Mouse (Mus musculus): ENCODE data around the gene Tubb4b. TPM values are rescaled to one million over a fixed set of nuclear protein-coding genes. Genes with fewer than 3 reads are reported as not detected.
A peak's percentile ranks its signal among the peaks of the same experiment; 100 is the strongest.
"Not testable (repeated sequence)": the region's sequence is repeated elsewhere in the genome, so short reads cannot be mapped to it uniquely, and the experiment has no call there.

Tubb4b gene
- 100 to 1,000 TPM; 291 to 431 TPM for total RNA-seq (2021)
- long read RNA-seq, experiment 1, transcript Tubb4b-201 (4 exons, 1,598 nt): major isoform, 305 of 347 reads
- long read RNA-seq, experiment 1, partial matches to known transcripts: 7 of 347 reads
- long read RNA-seq, experiment 1, other reads (novel, unspliced or antisense): 35 of 347 reads
- long read RNA-seq, experiment 2, transcript Tubb4b-201 (4 exons, 1,598 nt): major isoform, 327 of 380 reads
- long read RNA-seq, experiment 2, partial matches to known transcripts: 8 of 380 reads
- long read RNA-seq, experiment 2, other reads (novel, unspliced or antisense): 45 of 380 reads

DNA sequence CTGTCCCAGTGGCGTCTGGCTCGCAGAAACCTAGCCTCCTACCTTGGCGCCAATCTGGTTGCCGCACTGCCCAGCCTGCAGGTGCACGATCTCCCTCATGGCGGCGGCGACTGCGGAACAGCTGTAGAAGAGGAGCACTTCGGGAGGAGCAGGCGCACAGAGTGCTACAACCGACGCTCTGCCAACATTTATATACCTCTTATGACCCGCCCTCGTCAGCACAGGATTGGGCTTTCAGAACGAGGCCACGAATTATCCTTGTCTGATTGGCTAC, at the start of gene Tubb4b:
Gene Tubb4b, minus strand, starts transcription at position 211 of the 274 bp plus-strand sequence.
- intact Hi-C loops (cut with DNase I; ENCODE audit: low total_unique reads): no loop called here
- DNase-seq: no peak

DNA sequence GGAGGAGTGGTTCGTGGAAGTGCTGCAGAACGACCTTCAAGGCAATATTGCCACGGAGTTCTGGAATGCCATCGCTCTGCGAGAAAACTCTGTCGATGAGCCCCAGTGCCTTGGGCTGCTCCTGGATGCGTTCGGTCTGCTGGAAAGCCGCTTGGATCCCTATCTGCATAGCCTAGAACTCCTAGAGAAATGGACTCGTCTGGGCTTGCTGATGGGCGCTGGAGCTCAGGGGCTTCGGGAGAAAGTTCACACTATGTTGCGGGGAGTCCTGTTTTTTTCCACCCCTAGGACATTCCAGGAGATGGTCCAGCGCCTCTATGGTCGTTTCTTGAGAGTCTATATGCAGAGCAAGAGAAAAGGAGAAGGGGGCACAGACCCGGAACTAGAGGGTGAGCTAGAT, 48.5 kb upstream of the Tubb4b start:
- no peak for DNase-seq
- intact Hi-C loops (cut with DNase I; ENCODE audit: low total_unique reads): no loop called here

DNA sequence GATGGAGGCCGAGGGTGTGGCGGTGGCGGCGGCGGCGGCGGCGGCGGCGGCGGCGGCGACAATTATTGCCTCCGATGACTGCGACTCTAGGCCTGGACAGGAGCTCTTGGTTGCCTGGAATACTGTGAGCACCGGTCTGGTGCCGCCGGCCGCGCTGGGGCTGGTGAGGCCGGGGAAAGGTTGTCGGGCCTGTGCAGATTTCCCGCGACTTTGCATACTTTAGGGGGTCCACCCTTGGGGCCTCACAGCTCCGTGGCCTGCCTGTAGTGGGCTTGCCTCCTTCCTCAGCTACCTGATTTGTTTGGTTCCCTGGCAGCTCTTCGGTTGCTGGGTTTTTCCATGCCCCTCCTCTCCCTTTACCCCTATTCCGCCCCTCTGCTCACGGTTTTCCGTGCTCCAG, 48.0 kb upstream of the Tubb4b start:
- intact Hi-C loops (cut with DNase I; ENCODE audit: low total_unique reads): no loop called here
- DNase-seq: no peak

DNA sequence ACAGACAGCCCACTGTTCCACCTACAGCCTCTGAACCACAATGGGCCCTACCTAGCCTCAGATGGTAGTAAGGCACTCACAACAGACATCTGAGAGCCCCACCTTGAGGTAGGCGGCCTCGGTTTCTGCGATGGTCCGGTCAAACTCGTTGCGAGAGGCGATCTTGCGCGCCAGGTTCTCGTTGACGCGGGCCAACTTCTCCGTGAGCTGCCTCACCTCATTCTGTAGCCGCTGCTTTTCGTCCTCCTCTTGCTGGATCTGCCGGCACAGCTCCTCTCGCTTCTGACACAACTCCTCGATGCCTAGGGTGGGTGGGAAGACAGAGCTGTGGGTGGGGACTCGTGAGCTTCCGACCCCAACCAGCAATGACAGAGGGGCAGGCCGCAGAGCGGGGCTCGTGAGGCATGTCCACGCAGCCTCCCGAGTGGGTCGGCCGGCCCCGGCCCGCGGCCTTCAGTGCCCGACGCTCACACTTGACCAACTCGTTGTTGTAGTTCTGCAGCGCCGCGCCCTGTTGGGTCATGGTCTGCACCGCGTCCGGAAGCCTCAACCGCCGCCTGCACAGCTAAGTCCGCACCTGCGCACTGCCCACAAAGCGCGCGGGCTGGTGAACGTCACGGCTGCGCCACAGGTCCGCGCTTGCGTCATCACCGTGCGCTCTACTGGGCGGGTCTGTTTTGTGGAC, 47.5 kb upstream of the Tubb4b start, which contains the start of the genes Ssna1 and Anapc2:
Gene Ssna1, minus strand, starts transcription at position 612 of the 685 bp plus-strand sequence.
Gene Anapc2, plus strand, starts transcription at position 652 of the 685 bp plus-strand sequence.
- DNase-seq: peak; percentile 97
- intact Hi-C loops (cut with DNase I; ENCODE audit: low total_unique reads): no loop called here

DNA sequence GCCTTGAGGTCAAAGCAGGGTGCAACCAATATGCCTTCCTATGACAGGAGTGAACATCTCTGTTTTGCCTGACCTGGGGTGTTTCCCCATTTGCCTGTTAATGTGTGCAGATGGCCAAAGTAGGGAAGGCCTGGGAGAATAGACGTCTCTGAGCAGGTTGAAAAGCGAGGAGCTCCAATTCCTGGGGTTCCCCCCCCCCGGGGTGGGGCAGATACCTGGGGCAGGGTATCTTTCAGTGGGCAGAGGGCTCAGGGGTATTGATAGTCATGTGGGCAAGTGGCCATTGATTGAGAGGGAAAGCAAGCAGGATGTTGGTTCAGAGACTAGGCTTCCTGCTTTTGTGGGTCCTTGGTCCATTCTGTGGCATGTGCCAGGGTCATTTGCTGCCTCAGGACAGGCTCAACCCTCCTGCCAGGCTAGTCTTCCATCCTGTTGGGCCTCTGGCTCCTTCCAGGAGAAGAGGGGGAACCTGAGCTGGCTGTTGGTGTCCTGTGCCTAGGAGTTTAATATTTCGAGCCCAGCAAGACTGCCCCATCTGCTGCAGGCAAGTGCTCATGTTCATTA, 43.3 kb upstream of the Tubb4b start:
- no peak for DNase-seq
- intact Hi-C loops (cut with DNase I; ENCODE audit: low total_unique reads): no loop called here

DNA sequence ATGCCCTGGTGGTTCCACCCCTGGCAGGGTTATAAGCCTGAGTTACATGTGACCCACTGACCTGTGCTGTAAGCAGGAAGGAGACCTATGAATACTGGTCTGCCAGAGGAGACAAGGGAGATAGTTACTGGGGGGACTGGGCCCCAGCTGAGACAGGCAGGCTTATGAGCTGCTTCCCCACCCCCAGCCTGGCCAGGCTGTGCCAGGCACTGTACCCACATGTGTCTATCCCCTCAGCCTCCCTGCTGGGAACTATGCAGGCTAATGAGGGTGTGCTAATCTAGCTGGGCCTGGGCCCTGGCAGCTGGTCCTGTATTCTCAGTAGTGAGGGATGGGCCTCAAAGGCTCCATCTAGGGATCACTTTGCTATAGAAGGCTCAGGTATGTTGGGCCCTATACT, 42.7 kb upstream of the Tubb4b start:
- intact Hi-C loops (cut with DNase I; ENCODE audit: low total_unique reads): no loop called here
- no peak for DNase-seq

DNA sequence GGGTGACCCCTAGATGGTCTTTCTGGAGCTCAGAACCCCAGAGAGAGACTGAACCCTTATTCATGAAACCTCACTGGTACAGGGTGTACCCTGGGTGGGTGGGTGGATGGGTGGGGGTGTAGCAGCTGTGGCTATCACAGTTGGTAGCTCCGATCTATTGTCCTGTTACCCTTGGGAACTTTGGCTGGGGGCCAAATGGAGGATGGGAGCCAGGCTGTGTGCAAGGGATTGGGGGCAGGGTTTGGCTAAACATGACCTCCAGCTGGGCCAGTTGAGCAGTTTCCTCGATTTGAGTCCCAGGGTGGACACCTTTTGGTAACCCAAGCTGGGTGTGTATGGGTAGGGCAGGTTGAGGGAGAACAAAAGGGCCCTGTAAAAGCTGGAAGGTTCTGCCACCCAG, 42.2 kb upstream of the Tubb4b start:
- DNase-seq: no peak
- intact Hi-C loops (cut with DNase I; ENCODE audit: low total_unique reads): no loop called here

DNA sequence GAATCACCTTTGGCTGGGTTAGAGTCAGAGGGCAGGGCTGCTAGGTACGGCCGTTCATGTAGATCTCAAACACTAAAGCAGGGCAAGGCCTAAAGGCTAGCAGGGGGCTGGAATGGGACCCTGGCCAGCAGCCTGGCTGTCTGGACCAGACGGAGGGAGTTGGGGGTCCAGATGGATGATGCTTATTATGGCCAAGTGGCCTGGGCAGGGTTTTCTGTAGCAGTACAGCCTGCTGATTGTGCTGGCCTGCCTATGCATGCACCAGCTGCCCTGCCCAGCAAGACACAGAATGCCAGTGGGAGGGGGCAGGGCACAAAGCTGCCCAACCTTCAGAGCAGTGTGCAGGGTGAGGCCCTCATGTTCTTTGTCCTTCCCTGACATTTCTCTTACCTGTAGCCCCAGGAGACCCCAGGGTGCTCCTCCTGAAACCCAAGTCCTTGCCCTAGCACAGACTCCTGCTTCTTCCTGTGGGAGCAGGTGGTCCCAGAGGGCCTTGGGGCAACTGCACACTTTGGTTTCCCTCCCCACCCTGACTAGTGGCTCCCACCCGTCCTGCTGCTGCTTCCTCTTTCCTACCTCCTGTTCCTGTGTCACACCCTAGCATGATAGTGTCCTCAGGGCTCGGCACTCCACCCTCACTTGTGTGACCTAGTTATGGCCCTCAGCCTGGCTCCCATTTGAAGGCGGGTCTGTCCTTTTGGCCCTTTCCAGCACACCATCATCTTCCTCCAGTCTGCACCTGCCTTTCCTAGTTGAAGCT, 41.6 kb upstream of the Tubb4b start:
- intact Hi-C loops (cut with DNase I; ENCODE audit: low total_unique reads): no loop called here
- DNase-seq: no peak

DNA sequence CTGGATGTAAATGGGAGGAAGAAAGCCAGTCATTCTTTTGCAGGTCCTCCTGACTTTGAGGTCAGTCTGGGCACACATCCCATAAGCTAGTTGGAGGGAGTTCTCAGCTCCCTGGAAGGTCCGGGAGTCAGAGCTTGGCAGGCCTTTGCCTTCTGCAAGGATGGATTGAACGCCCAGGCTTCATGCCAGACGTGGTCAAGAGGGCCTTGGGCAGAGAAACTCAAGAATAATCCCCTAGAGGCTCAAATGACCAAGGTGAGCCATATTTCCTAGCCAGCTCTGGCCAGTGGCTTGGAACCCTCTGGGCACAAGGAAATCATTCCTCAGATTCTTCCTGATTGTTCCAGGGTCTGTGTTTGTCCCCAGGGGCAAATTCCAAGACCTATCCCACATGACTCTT, 40.3 kb upstream of the Tubb4b start:
- DNase-seq: no peak
- intact Hi-C loops (cut with DNase I; ENCODE audit: low total_unique reads): no loop called here

DNA sequence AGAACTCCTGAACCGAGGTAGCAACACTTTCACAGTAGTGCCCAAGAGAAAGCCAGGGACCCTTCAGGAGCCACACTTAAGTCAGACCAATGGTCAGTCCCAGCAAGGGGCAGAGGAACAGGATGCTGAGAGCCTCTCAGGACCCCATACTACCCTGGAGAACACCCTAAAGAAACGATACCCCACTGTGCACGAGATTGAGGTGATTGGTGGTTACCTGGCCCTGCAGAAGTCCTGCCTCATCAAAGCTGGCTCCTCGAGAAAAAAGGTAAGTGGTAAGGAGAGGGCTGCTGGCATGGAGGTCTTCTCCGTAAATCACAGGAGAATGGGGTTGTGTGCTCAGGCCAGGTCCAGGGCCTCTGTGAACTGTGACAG, 39.8 kb upstream of the Tubb4b start:
- intact Hi-C loops (cut with DNase I; ENCODE audit: low total_unique reads): no loop called here

DNA sequence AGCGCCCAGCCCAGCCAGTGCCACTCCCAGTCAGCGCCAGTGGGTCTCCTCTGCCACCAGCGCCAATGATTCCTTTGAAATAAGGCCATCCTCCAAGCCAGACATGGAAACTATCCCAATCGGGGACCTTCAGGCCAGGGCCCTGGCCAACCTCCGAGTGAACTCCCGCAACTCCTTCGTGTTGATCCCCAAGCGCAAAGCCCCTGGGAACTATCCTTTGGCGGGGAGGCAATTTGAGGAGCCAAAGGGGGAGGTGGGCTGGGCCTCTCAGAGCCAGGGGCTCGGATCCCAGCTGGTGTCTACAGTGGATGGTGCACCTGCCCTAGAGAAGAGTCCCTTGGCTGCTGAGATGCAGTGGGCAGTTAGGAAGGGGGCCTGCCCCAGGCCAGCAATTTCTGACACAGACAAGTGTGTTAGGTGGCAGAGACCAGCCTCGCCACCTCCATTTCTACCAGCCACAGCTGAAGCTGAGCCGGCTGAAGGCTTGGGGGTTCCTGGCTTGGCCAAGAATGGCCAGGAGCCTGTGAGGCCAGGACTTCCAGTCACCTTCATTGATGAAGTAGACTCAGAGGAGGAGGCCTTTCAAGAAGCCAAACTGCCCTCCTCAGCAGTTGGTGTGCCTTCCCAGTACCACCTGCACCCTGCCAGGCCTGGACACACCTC, 39.3 kb upstream of the Tubb4b start:
- no peak for DNase-seq
- intact Hi-C loops (cut with DNase I; ENCODE audit: low total_unique reads): no loop called here

More for the DNA sequence above, 39.8 kb upstream of the Tubb4b start:
- no peak for DNase-seq

DNA sequence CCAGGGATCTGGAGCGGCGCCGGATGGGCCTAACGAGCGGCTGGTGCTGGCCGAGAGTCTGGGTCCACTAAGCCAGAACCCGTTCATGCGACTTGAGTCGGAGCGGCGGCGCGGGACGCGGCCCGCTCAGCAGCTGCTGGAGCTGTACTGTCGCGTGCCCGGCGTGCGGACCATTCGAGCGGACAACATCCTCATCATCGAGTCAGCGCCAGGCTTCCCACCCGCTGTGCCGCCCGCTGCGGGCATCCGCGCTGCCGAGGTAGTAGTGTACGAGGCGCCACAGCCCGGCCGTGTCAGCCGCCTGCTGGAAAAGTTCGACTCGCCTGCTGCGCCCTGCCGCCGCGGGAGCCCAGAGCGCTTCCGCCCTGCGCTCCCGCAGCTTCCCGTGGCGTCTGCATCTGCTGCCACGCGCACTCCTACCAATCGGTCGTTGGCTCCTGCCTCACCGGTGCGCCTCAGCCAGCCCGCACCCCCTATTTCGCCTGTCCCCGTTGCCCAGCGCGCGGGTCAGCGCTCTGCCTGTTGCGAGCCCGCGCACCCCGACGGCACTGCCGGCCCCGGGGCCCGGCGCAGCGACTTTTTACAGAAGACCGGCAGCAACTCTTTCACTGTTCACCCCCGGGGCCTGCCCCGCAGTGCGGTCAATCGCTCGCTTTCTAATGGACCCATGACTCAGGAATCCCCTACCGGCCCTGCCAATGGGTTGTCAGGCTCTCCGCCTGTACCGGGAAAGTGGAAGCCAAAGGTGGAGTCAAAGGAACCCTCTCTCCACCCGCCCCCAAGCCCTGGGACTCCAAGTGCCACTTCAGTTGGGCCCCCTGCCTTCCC, 38.5 kb upstream of the Tubb4b start:
- intact Hi-C loops (cut with DNase I; ENCODE audit: low total_unique reads): no loop called here
- DNase-seq: peak; percentile 37

DNA sequence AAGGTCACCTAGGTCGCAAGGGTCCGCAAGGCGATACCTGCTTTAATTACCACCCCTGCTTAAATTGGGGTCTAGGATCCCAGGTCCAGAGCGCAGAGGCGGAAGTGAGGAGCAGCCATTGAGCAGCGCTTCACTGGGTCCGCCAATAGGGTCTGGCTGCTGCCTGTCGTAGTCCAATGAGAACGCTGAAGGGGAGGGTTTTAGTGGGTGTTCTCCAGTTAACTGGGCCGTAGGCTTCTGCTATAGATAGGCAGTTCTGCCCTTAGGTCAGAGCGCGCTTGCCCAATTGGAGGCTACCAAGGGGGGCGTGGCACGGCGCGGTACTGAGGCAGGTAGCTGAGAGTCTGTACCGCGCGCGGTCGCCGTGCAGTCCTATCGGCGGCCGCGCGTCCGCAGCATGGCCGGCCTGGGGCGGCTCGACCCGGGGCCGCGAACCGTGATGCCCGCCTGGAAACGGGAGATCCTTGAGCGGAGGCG, 37.8 kb upstream of the Tubb4b start, which contains the start of gene Tprn:
Gene Tprn, plus strand, starts transcription at position 328 of the 477 bp plus-strand sequence.
- intact Hi-C loops (cut with DNase I; ENCODE audit: low total_unique reads): no loop called here
- peak; percentile 93 for DNase-seq

DNA sequence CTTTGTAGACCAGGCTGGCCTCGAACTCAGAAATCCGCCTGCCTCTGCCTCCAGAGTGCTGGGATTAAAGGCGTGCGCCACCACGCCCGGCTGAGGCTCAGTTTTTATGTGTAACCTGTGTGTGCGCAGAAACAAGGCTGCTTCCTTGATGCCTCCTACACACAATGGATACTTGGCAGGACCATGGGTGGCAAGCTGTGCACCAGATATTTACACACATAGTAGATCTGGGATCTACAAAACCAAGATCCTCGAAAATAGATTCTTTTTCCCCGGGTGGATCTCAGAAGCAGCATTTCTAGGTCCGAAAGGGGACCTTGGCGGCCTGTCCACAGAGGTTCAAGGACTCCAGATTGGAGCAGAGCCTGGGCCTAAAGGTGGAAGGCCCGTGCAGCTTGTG, 37.4 kb upstream of the Tubb4b start:
- intact Hi-C loops (cut with DNase I; ENCODE audit: low total_unique reads): no loop called here
- no peak for DNase-seq

DNA sequence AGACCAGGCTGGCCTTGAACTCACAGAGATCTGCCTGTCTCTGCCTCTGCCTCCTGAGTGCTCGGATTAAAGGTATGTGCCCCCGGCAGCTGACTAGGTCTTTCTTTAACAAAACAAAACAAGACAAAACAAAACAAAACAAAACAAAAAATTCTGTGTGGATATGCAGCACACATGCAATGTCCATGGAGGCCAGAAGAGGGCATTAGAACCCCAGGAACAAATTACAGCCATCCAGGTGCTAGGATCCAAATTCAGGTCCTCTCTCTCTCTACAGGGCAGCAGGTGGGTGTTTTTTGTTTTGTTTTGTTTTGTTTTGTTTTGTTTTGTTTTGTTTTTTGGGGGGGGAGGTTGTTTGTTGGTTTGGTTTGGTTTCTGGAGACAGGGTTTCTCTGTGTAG, 34.4 kb upstream of the Tubb4b start:
- intact Hi-C loops (cut with DNase I; ENCODE audit: low total_unique reads): no loop called here
- DNase-seq: no peak

DNA sequence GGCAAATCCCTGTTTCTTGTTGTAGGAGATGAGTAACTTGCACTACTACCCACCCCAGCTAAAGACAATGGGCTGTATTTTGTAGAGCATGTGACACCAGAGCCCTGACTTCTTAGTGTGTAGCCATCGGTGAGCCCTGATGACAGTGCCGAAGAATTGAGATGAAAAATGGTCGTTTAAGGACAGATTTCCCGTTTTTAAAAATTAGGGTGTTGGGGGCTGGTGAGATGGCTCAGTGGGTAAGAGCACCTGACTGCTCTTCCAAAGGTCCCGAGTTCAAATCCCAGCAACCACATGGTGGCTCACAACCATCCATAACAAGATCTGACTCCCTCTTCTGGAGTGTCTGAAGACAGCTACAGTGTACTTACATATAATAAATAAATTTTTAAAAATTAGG, 32.7 kb upstream of the Tubb4b start:
- DNase-seq; intact Hi-C loops (cut with DNase I; ENCODE audit: low total_unique reads): not testable (repeated sequence)

DNA sequence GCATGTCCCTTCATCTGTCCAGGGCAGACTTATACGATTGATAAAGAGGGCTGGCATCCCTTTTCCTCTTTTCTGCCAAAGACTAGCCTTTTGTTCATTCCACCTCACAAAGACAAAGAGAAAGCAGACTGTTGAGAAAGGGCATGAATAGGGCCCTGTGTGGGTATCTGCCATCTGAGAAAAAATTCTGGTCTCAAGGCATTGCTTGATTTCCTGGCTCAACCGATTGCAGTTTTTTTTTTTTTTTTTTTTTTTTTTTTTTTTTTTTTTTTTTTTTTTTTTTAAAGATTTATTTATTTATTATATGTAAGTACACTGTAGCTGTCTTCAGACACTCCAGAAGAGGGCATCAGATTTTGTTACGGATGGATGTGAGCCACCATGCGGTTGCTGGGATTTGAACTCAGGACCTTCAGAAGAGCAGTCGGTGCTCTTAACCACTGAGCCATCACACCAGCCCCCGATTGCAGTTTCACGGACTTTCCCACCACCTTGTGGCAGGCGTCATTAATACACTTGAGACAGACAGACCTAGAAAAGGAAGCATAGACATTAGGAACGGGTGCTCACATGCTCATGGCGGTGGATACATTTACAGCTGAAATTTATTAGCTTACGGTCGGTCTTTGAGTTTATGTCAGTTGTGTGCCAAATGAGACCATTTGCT, 32.1 kb upstream of the Tubb4b start:
- DNase-seq; intact Hi-C loops (cut with DNase I; ENCODE audit: low total_unique reads): not testable (repeated sequence)

DNA sequence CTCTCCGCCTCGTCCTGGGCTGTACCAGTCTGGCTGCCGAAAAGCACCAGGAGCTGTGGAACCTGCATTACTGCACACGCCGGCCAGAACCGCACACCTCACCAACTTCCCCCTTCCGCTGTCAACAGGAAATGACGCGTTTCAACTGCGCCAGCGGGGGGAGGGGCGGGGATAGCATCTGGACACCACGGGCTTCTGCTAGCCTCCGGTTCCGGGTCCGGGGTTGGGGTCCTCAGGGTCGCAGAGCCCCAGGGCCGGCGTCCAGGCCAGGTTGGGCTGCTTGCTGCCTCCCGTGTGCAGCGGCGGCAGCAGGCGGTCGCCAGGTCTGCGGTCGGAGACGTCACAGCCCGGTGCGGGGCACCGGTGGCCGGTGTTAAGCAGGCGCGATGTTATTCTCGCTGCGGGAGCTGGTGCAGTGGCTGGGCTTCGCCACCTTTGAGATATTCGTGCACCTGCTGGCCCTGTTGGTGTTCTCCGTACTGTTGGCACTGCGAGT, 30.8 kb upstream of the Tubb4b start, which contains the start of gene Tmem203:
Gene Tmem203, plus strand, starts transcription at position 156 of the 496 bp plus-strand sequence.
- peak; percentile 87 for DNase-seq
- intact Hi-C loops (cut with DNase I; ENCODE audit: low total_unique reads): no loop called here
